Mouse (Mus musculus) retina, embryonic 14.5 days (tissue): ENCODE results near the gene Platr17.
"Not testable (repeated sequence)": the region's sequence is repeated elsewhere in the genome, so short reads cannot be mapped to it uniquely, and the experiment has no call there.

Experiments used
- DNase-seq: peaks from one replicate; pipeline ENCODE4 v3.0.0-alpha.2; 2015; ENCODE audit warnings: low spot score

Platr17 gene

GRCm38 (mm10) chr17:33940981-33941380 lies 36.0 kb downstream of the Platr17 start:
- no peak for DNase-seq

- DNase-seq, result no peak
Observed at GRCm38 (mm10) chr17:33941381-33941780, 36.4 kb downstream of the Platr17 start.

- no peak for DNase-seq
Observed at GRCm38 (mm10) chr17:33943454-33943853, 38.5 kb downstream of the Platr17 start.

- no peak for DNase-seq
Observed at GRCm38 (mm10) chr17:33947430-33948089, 42.6 kb downstream of the Platr17 start.

GRCm38 (mm10) chr17:33948090-33948904 lies 43.4 kb downstream of the Platr17 start:
- DNase-seq, result no peak

GRCm38 (mm10) chr17:33948905-33949537 lies 44.1 kb downstream of the Platr17 start:
- DNase-seq, result no peak

GRCm38 (mm10) chr17:33950131-33950625 lies 45.2 kb downstream of the Platr17 start:
- DNase-seq, result no peak

GRCm38 (mm10) chr17:33951021-33951946 lies 46.3 kb downstream of the Platr17 start, which contains the start of gene B3galt4:
Gene B3galt4, minus strand, starts transcription at chr17:33951488.
- peak; percentile 89 for DNase-seq

- not testable (repeated sequence) for DNase-seq
Observed at GRCm38 (mm10) chr17:33952015-33952414, 47.1 kb downstream of the Platr17 start.

- DNase-seq, result no peak
Observed at GRCm38 (mm10) chr17:33952879-33953278, 47.9 kb downstream of the Platr17 start.

- no peak for DNase-seq
Observed at GRCm38 (mm10) chr17:33953310-33953709, 48.4 kb downstream of the Platr17 start.

- no peak for DNase-seq
Observed at GRCm38 (mm10) chr17:33953961-33954565, 49.1 kb downstream of the Platr17 start.

GRCm38 (mm10) chr17:33954646-33955554 lies 50.0 kb downstream of the Platr17 start:
- no peak for DNase-seq

- DNase-seq, result peak; percentile 99
Observed at GRCm38 (mm10) chr17:33955555-33956214, 50.8 kb downstream of the Platr17 start, which contains the start of the genes Vps52 and Rps18. Gene Vps52, plus strand, starts transcription at chr17:33955812. Gene Rps18, minus strand, starts transcription at chr17:33956001.
